Mouse (Mus musculus) testis, adult 2 months (tissue): ENCODE measurements around the gene Itgb5. TPM values are rescaled to one million over a fixed set of nuclear protein-coding genes. Genes with fewer than 3 reads are reported as not detected.

Source experiments
- H3K27ac ChIP-seq: fragments of 200-500 bp; 2 replicates; pipeline ENCODE4 v1.5.1; 2012; ENCODE audit warnings: low read depth, low read length; ENCODE audit not compliant: control insufficient read depth, insufficient read depth
- H3K27me3 ChIP-seq: fragments of 200-500 bp; 2 replicates; pipeline ENCODE4 v1.6.1; 2012; ENCODE audit warnings: mild to moderate bottlenecking, low read length, moderate library complexity; ENCODE audit not compliant: control insufficient read depth, insufficient read depth
- H3K36me3 ChIP-seq: fragments of 200-500 bp; 2 replicates; pipeline ENCODE4 v1.6.1; 2012; ENCODE audit warnings: mild to moderate bottlenecking, low read length; ENCODE audit not compliant: control insufficient read depth, insufficient read depth
- H3K4me1 ChIP-seq: fragments of 200-500 bp; 2 replicates; pipeline ENCODE4 v1.6.1; 2012; ENCODE audit warnings: low read length; ENCODE audit not compliant: control insufficient read depth, insufficient read depth
- H3K4me3 ChIP-seq: fragments of 200-500 bp; 2 replicates; pipeline ENCODE4 v1.5.1; 2012; ENCODE audit warnings: low read depth, mild to moderate bottlenecking, low read length, moderate library complexity, mixed read lengths; ENCODE audit not compliant: control insufficient read depth
- CTCF ChIP-seq: fragments of 200-500 bp; IDR thresholded peaks from 2 replicates; pipeline ENCODE4 v1.5.1; 2012; ENCODE audit warnings: low read depth, mild to moderate bottlenecking, inconsistent platforms, low read length, moderate library complexity; ENCODE audit not compliant: control insufficient read depth, insufficient read depth, insufficient replicate concordance
- POLR2A ChIP-seq: fragments of 200-500 bp; IDR thresholded peaks from 2 replicates; pipeline ENCODE4 v1.6.1; 2012; ENCODE audit warnings: low read depth, mild to moderate bottlenecking, inconsistent platforms, low read length, moderate library complexity; ENCODE audit not compliant: control insufficient read depth
- polyA plus RNA-seq: library from polyadenylated mRNA; depleted of rRNA; stranded (reverse); fragments of >200 nt; gene quantifications from 2 replicates; pipeline ENCODE4 v1.2.3, GENCODE M21; 2012

The Itgb5 gene
- polyA plus RNA-seq, 1 experiment: 33.0 TPM

- Histone ChIP-seq H3K36me3 (no peaks in the 10 kb centered on the region), H3K27ac (no peak overlapping the region), H3K4me3 (no peak overlapping the region), H3K4me1 (no peaks in the 10 kb centered on the region), H3K27me3 (no peaks in the 10 kb centered on the region)
- TF ChIP-seq CTCF (no peak), POLR2A (no peak)
These were observed 112.9 kb downstream of the Itgb5 start for GRCm38 (mm10) chr16:33942341-33942740.

DNA sequence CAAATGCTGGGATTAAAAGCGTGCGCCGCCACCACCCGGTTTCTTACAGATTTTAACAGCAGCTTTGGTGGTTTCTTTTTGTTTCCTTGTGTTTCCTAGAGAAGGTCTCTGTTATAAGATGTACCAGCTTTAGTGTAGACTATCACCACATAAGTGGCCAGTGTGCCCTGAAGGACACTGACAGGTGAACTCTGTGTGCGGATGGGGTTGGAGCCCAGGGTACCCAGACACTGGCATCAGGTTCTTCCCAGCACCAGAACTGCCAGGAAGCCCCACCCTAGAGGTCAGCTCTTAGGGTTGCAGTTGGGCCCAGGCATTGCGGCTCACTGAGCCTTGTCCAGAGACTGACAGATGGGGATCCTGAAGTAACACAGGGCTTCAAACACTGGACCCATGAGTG is 113.9 kb downstream of the Itgb5 start:
- no peaks in the 10 kb centered on the region for H3K4me1 ChIP-seq
- no peak for TF ChIP-seq CTCF
- no peak for TF ChIP-seq POLR2A
- no peaks in the 10 kb centered on the region for H3K36me3 ChIP-seq
- no peaks in the 10 kb centered on the region for H3K27me3 ChIP-seq
- no peak overlapping the region for H3K4me3 ChIP-seq
- no peak overlapping the region for H3K27ac ChIP-seq

DNA sequence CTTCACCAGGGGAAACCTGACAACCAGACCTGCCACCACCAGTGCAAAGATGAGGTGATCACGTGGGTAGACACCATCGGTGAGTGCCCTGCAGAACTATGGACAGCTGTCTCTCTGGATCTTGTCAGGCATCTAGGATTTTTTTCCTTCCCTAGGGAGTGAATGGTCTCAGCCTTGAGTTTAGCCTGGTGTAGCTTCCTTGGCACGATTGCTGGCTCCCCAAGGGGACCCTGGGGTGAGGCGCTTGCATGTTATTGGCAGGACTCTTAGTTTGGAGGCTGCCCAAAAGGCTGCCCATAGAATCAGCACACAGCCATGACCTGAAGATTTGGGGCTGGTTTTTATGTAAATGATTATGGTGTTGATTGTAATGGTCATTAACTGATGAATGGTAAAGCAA is 114.7 kb downstream of the Itgb5 start:
- Histone ChIP-seq H3K27me3 (no peaks in the 10 kb centered on the region), H3K4me1 (no peaks in the 10 kb centered on the region), H3K4me3 (no peak overlapping the region), H3K36me3 (no peaks in the 10 kb centered on the region), H3K27ac (no peak overlapping the region)
- TF ChIP-seq POLR2A (no peak), CTCF (no peak)

- no peak for TF ChIP-seq POLR2A
- no peak for TF ChIP-seq CTCF
- no peaks in the 10 kb centered on the region for H3K4me1 ChIP-seq
- H3K27me3 ChIP-seq: no peaks in the 10 kb centered on the region
- no peaks in the 10 kb centered on the region for H3K36me3 ChIP-seq
- no peak overlapping the region for H3K27ac ChIP-seq
- no peak overlapping the region for H3K4me3 ChIP-seq
These were observed 115.3 kb downstream of the Itgb5 start for GRCm38 (mm10) chr16:33944772-33945171.

- H3K27ac ChIP-seq: no peak overlapping the region
- no peaks in the 10 kb centered on the region for H3K4me1 ChIP-seq
- H3K27me3 ChIP-seq: no peaks in the 10 kb centered on the region
- H3K4me3 ChIP-seq: no peak overlapping the region
- TF ChIP-seq CTCF (no peak), POLR2A (no peak)
- H3K36me3 ChIP-seq: no peaks in the 10 kb centered on the region
These were observed 116.6 kb downstream of the Itgb5 start for GRCm38 (mm10) chr16:33946021-33946420.

DNA sequence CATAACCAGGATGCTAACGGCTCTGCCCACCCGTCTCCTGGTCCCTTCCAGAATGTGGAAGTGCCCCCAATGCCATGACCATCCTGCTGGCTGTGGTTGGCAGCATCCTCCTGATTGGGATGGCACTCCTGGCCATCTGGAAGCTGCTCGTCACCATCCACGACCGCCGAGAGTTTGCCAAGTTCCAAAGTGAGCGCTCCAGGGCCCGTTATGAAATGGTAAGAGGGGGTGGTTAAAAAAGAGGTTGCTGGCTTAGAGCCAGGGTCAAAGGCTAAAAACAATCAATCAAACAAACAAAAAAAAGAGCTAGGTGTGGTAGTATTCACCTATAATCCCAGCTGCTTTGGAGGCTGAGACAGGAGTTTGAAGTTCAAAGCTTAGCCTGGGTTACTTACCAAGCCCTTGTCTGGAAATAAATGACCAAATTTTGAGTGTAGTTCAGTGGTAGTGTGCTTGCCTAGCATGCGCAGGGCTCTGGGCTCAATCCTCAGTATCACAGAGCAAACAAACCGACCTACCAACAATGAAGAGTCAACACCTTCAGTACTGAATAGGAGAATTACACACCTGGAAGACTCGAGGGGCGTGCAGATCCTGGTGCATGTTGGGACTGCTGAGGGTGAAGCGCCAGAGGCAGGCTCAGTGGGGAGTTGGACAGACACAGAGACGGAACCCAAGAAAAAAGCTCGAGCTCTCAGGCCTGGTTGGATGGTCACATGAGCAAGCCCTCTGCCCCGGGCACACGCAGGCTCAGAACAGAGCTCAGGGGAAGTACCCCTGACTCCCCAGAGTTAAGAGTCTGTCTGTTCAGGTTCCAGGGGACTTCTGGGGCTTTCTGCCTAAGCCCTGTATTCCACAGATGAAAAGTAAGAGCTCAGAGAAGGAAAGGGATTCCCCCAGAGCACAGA is 118.5 kb downstream of the Itgb5 start:
- H3K4me3 ChIP-seq: no peak overlapping the region
- no peaks in the 10 kb centered on the region for H3K4me1 ChIP-seq
- no peak overlapping the region for H3K27ac ChIP-seq
- no peak for TF ChIP-seq CTCF
- no peak for TF ChIP-seq POLR2A
- H3K36me3 ChIP-seq: no peaks in the 10 kb centered on the region
- H3K27me3 ChIP-seq: no peaks in the 10 kb centered on the region

DNA sequence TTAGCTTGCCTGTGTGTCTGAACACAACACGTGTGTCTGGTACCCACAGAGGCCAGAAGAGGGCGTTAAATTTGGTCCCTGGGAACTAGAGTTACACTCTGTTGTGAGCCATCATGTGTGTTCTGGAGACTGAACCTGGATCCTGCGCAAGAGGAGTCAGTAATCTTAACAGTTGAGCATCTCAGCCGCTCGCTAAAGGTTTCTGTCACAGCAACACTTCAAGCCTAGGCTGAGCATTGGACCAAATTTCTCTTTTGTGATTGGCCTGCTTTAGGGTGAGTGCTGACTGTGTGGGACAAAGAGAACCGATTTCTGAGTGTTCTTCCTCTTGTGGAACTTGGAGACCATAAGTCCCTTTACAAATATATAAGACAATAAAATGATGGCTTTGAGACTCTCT is 120.9 kb downstream of the Itgb5 start:
- no peaks in the 10 kb centered on the region for H3K4me1 ChIP-seq
- no peak overlapping the region for H3K4me3 ChIP-seq
- H3K27me3 ChIP-seq: no peaks in the 10 kb centered on the region
- no peak for TF ChIP-seq CTCF
- no peak for TF ChIP-seq POLR2A
- H3K36me3 ChIP-seq: no peaks in the 10 kb centered on the region
- no peak overlapping the region for H3K27ac ChIP-seq

- TF ChIP-seq CTCF: peak; percentile 34; the same call in 1 of the 2 replicates
- no peak for TF ChIP-seq POLR2A
- Histone ChIP-seq H3K27ac (no peak overlapping the region), H3K27me3 (no peaks in the 10 kb centered on the region), H3K36me3 (no peaks in the 10 kb centered on the region; the same call in 1 of the 2 replicates), H3K4me1 (no peaks in the 10 kb centered on the region), H3K4me3 (no peak overlapping the region)
These were observed 121.4 kb downstream of the Itgb5 start for GRCm38 (mm10) chr16:33950830-33951229.
